Mouse (Mus musculus) heart, embryonic 11.5 days (tissue): Measurements from ENCODE around the gene Gm9944. TPM values are rescaled to one million over a fixed set of nuclear protein-coding genes. Genes with fewer than 3 reads are reported as not detected.

ENCODE experiments used
- polyA plus RNA-seq: library from polyadenylated mRNA; unstranded; fragments of >200 nt; fragmentation: Nextera tagmentation; extraction: Ambion mirVana; gene quantifications from 2 replicates; pipeline ENCODE4 v1.2.1, GENCODE M21; 2014

Gene Gm9944
- polyA plus RNA-seq, 1 experiment from 2014 or later, result not detected

Other genes with a start within 250 kb of the Gm9944 start
- not detected in 2 replicates for gene C87977, start 240.0 kb downstream of the Gm9944 start, polyA plus RNA-seq
- not detected in 2 replicates for gene Pramel5, start 172.8 kb downstream of the Gm9944 start, polyA plus RNA-seq
- gene Gm13128, start 123.1 kb downstream of the Gm9944 start, polyA plus RNA-seq, result not detected in 2 replicates
- not detected in 2 replicates for gene Gm13119, start 95.4 kb downstream of the Gm9944 start, polyA plus RNA-seq
- gene Pramef20, start 75.4 kb downstream of the Gm9944 start, polyA plus RNA-seq, result not detected in 2 replicates
- gene Pramef12, start 44.9 kb downstream of the Gm9944 start, polyA plus RNA-seq, result not detected in 2 replicates
- gene 1700012P22Rik, start 14.5 kb downstream of the Gm9944 start, polyA plus RNA-seq, result not detected in 2 replicates
- gene Aadacl3, start 10.4 kb upstream of the Gm9944 start, polyA plus RNA-seq, result not detected in 2 replicates
- gene 9430007A20Rik, start 66.5 kb upstream of the Gm9944 start, polyA plus RNA-seq, result not detected in 2 replicates
- gene Gm13124, start 111.8 kb upstream of the Gm9944 start, polyA plus RNA-seq, result not detected in 2 replicates
- gene Aadacl4, start 160.4 kb upstream of the Gm9944 start, polyA plus RNA-seq, result not detected in 2 replicates
- gene Gm436, start 233.1 kb upstream of the Gm9944 start, polyA plus RNA-seq, result not detected in 2 replicates